Mouse (Mus musculus) kidney, adult 2 months (tissue): ENCODE results near the gene Tfcp2. TPM values are rescaled to one million over a fixed set of nuclear protein-coding genes. Genes with fewer than 3 reads are reported as not detected.

Source experiments
- DNase-seq: peaks from one replicate; pipeline ENCODE4 v3.0.0; 2021
- H3K27ac ChIP-seq: fragments of 200-500 bp; 2 replicates; pipeline ENCODE4 v1.5.1; 2012; ENCODE audit warnings: low read depth, low read length, control low read depth, inconsistent platforms; ENCODE audit not compliant: insufficient read depth
- H3K27me3 ChIP-seq: fragments of 200-500 bp; replicated peaks from 2 replicates; pipeline ENCODE4 v1.6.1; 2012; ENCODE audit warnings: mild to moderate bottlenecking, moderate library complexity, low read length, inconsistent platforms; ENCODE audit not compliant: control insufficient read depth, insufficient read depth
- H3K36me3 ChIP-seq: fragments of 200-500 bp; 2 replicates; pipeline ENCODE4 v1.6.1; 2012; ENCODE audit warnings: mild to moderate bottlenecking, moderate library complexity, low read length, inconsistent platforms; ENCODE audit not compliant: control insufficient read depth, insufficient read depth
- H3K4me1 ChIP-seq: fragments of 200-500 bp; 2 replicates; pipeline ENCODE4 v1.6.1; 2011; ENCODE audit warnings: low read length; ENCODE audit not compliant: control insufficient read depth, insufficient read depth
- H3K4me3 ChIP-seq: fragments of 200-500 bp; 2 replicates; pipeline ENCODE4 v1.5.1; 2011; ENCODE audit warnings: mild to moderate bottlenecking, low read depth, low read length, control low read depth; ENCODE audit not compliant: insufficient read depth
- CTCF ChIP-seq: fragments of 200-500 bp; conservative IDR thresholded peaks from 2 replicates; pipeline ENCODE4 v1.5.1; 2011; ENCODE audit warnings: low read depth, mild to moderate bottlenecking, control low read depth, low read length, moderate library complexity, mixed read lengths; ENCODE audit not compliant: insufficient read depth, insufficient read length
- POLR2A ChIP-seq: fragments of 200-500 bp; IDR thresholded peaks from one replicate; pipeline ENCODE4 v1.6.1; 2011; ENCODE audit warnings: low read depth, low read length, control low read depth
- WGBS: fragments of 180-500 bp; shearing (Covaris S2); methylation state at CpG from one replicate; pipeline ENCODE4 v1.1.7; 2018; 5-methylcytosine and 5-hydroxymethylcytosine counted together
- polyA plus RNA-seq: library from polyadenylated mRNA; depleted of rRNA; stranded (reverse); fragments of >200 nt; gene quantifications from 2 replicates; pipeline ENCODE4 v1.2.3, GENCODE M21; 2012; rRNA removed

Gene Tfcp2
- polyA plus RNA-seq, 1 experiment: 20.6 TPM

- Histone ChIP-seq H3K36me3 (no peaks in the 10 kb centered on the region), H3K4me3 (no peak overlapping the region), H3K4me1 (peaks cover 15% of the 10 kb centered on the region; the same call in 1 of the 2 replicates), H3K27ac (no peak overlapping the region), H3K27me3 (no peaks in the 10 kb centered on the region)
- peak; percentile 77 for DNase-seq
- 36% methylated on average over 10 of the region's 10 CpGs for WGBS
- no peak for TF ChIP-seq POLR2A
- peak; percentile 73 for TF ChIP-seq CTCF
Measured at GRCm38 (mm10) chr15:100458055-100458454, 93.8 kb downstream of the Tfcp2 start.

- Histone ChIP-seq H3K36me3 (no peaks in the 10 kb centered on the region), H3K27ac (peak overlapping the region; percentile 54; the same call in 1 of the 2 replicates), H3K27me3 (no peaks in the 10 kb centered on the region), H3K4me1 (peaks cover 8% of the 10 kb centered on the region; the same call in 1 of the 2 replicates), H3K4me3 (no peak overlapping the region)
- DNase-seq: peak; percentile 72
- TF ChIP-seq POLR2A (no peak), CTCF (peak; percentile 95)
- WGBS: 4% methylated on average over 17 of the region's 17 CpGs
Measured at GRCm38 (mm10) chr15:100457340-100457739, 94.5 kb downstream of the Tfcp2 start.

- no peaks in the 10 kb centered on the region for H3K36me3 ChIP-seq
- peak; percentile 94 for DNase-seq
- WGBS: 53% methylated on average over 7 of the region's 7 CpGs
- no peaks in the 10 kb centered on the region for H3K27me3 ChIP-seq
- TF ChIP-seq CTCF (no peak), POLR2A (no peak)
- no peak overlapping the region for H3K4me3 ChIP-seq
- H3K4me1 ChIP-seq: peaks cover 2% of the 10 kb centered on the region; the same call in 1 of the 2 replicates
- H3K27ac ChIP-seq: peak overlapping the region; percentile 75
Measured at GRCm38 (mm10) chr15:100456356-100456991, 95.3 kb downstream of the Tfcp2 start.

GRCm38 (mm10) chr15:100452486-100452885, 99.3 kb downstream of the Tfcp2 start:
- H3K27ac ChIP-seq: no peak overlapping the region
- TF ChIP-seq POLR2A (no peak), CTCF (no peak)
- H3K4me3 ChIP-seq: no peak overlapping the region
- DNase-seq: no peak
- H3K36me3 ChIP-seq: no peaks in the 10 kb centered on the region
- 78% methylated on average over 11 of the region's 11 CpGs for WGBS
- H3K27me3 ChIP-seq: no peaks in the 10 kb centered on the region
- H3K4me1 ChIP-seq: no peaks in the 10 kb centered on the region; the same call in 1 of the 2 replicates

GRCm38 (mm10) chr15:100451245-100451644, 100.6 kb downstream of the Tfcp2 start:
- peak; percentile 48 for DNase-seq
- no peaks in the 10 kb centered on the region for H3K36me3 ChIP-seq
- 37% methylated on average over 16 of the region's 16 CpGs for WGBS

GRCm38 (mm10) chr15:100449495-100449894, 102.3 kb downstream of the Tfcp2 start:
- no peak for DNase-seq
- Histone ChIP-seq H3K4me1 (no peaks in the 10 kb centered on the region), H3K4me3 (no peak overlapping the region), H3K36me3 (no peaks in the 10 kb centered on the region), H3K27me3 (no peaks in the 10 kb centered on the region), H3K27ac (no peak overlapping the region)
- TF ChIP-seq POLR2A (no peak), CTCF (no peak)
- WGBS: 74% methylated on average over 3 of the region's 3 CpGs

More at GRCm38 (mm10) chr15:100451245-100451644, 100.6 kb downstream of the Tfcp2 start:
- Histone ChIP-seq H3K4me3 (no peak overlapping the region), H3K27ac (no peak overlapping the region), H3K4me1 (no peaks in the 10 kb centered on the region), H3K27me3 (no peaks in the 10 kb centered on the region)
- TF ChIP-seq POLR2A: no peak
- no peak for TF ChIP-seq CTCF

GRCm38 (mm10) chr15:100448572-100448971, 103.2 kb downstream of the Tfcp2 start:
- H3K4me3 ChIP-seq: no peak overlapping the region
- H3K4me1 ChIP-seq: no peaks in the 10 kb centered on the region; the same call in 1 of the 2 replicates
- no peak for DNase-seq
- H3K27ac ChIP-seq: no peak overlapping the region
- H3K36me3 ChIP-seq: no peaks in the 10 kb centered on the region
- 87% methylated on average over 4 of the region's 4 CpGs for WGBS
- TF ChIP-seq POLR2A (no peak), CTCF (0 out of 2 replicates have a peak, but pooled peaks have one; percentile 10)
- no peaks in the 10 kb centered on the region for H3K27me3 ChIP-seq

Other genes starting within 250 kb of the Tfcp2 start
- 370 and 430 TPM in 2 replicates for gene Mettl7a1, start 247.9 kb downstream of the Tfcp2 start, polyA plus RNA-seq
- 0.11 and 0.15 TPM in 2 replicates for gene Mettl7a3, start 217.1 kb downstream of the Tfcp2 start, polyA plus RNA-seq
- gene Methig1, start 198.9 kb downstream of the Tfcp2 start, polyA plus RNA-seq: 16.5 and 16.6 TPM in 2 replicates
- gene Mettl7a2, start 198.8 kb downstream of the Tfcp2 start, polyA plus RNA-seq: 74.0 and 96.6 TPM in 2 replicates
- gene Higd1c, start 187.5 kb downstream of the Tfcp2 start, polyA plus RNA-seq: 0.97 and 2.0 TPM in 2 replicates
- gene Gm5475, start 129.9 kb downstream of the Tfcp2 start, polyA plus RNA-seq: 1.2 TPM in 2 replicates
- gene Slc11a2, start 126.9 kb downstream of the Tfcp2 start, polyA plus RNA-seq: 97.1 and 109 TPM in 2 replicates
- gene Letmd1, start 83.0 kb downstream of the Tfcp2 start, polyA plus RNA-seq: 79.0 and 79.8 TPM in 2 replicates
- 2.6 and 2.7 TPM in 2 replicates for gene Csrnp2, start 56.5 kb downstream of the Tfcp2 start, polyA plus RNA-seq
- 28.5 and 30.4 TPM in 2 replicates for gene Pou6f1, start 48.0 kb upstream of the Tfcp2 start, polyA plus RNA-seq
- 578 and 812 TPM in 2 replicates for gene Dazap2, start 63.3 kb upstream of the Tfcp2 start, polyA plus RNA-seq
- gene Smagp, start 84.9 kb upstream of the Tfcp2 start, polyA plus RNA-seq: 160 and 163 TPM in 2 replicates
- 1.7 and 4.7 TPM in 2 replicates for gene Bin2, start 117.5 kb upstream of the Tfcp2 start, polyA plus RNA-seq
- 418 and 456 TPM in 2 replicates for gene Cela1, start 135.9 kb upstream of the Tfcp2 start, polyA plus RNA-seq
- gene Galnt6, start 177.4 kb upstream of the Tfcp2 start, polyA plus RNA-seq: 0.24 and 1.2 TPM in 2 replicates
- 5.9 TPM in 2 replicates for gene Slc4a8, start 209.7 kb upstream of the Tfcp2 start, polyA plus RNA-seq